Mouse (Mus musculus) c-Kit-positive CD71-positive TER-119-positive erythroid progenitor cells, embryonic 14.5 days (primary cell): ENCODE data around the gene Zfp385a.

Source experiments
- DNase-seq: peaks from one replicate; pipeline ENCODE4 v3.0.0-alpha.2; 2013; ENCODE audit warnings: low spot score

The Zfp385a gene

GRCm38 (mm10) chr15:103308056-103308875 lies 31.6 kb downstream of the Zfp385a start:
- DNase-seq: no peak

- DNase-seq: peak; percentile 95
Measured at GRCm38 (mm10) chr15:103307125-103307524, 32.8 kb downstream of the Zfp385a start.

- DNase-seq: no peak
Measured at GRCm38 (mm10) chr15:103305792-103306645, 33.9 kb downstream of the Zfp385a start.

GRCm38 (mm10) chr15:103305070-103305678 lies 34.7 kb downstream of the Zfp385a start:
- DNase-seq: peak; percentile 77

GRCm38 (mm10) chr15:103304616-103304969 lies 35.3 kb downstream of the Zfp385a start:
- no peak for DNase-seq

- DNase-seq: no peak
Measured at GRCm38 (mm10) chr15:103303916-103304615, 35.8 kb downstream of the Zfp385a start.

- no peak for DNase-seq
Measured at GRCm38 (mm10) chr15:103302341-103303021, 37.4 kb downstream of the Zfp385a start.

- no peak for DNase-seq
Measured at GRCm38 (mm10) chr15:103301547-103302340, 38.1 kb downstream of the Zfp385a start.

GRCm38 (mm10) chr15:103301046-103301445 lies 38.8 kb downstream of the Zfp385a start:
- DNase-seq: no peak

- DNase-seq: no peak
Measured at GRCm38 (mm10) chr15:103300560-103300959, 39.3 kb downstream of the Zfp385a start.

GRCm38 (mm10) chr15:103300067-103300471 lies 39.8 kb downstream of the Zfp385a start:
- DNase-seq: no peak

- no peak for DNase-seq
Measured at GRCm38 (mm10) chr15:103299644-103300043, 40.2 kb downstream of the Zfp385a start.

GRCm38 (mm10) chr15:103298861-103299616 lies 40.9 kb downstream of the Zfp385a start:
- no peak for DNase-seq

GRCm38 (mm10) chr15:103298026-103298425 lies 41.9 kb downstream of the Zfp385a start:
- DNase-seq: no peak

- no peak for DNase-seq
Measured at GRCm38 (mm10) chr15:103297313-103297712, 42.6 kb downstream of the Zfp385a start.

GRCm38 (mm10) chr15:103295851-103296250 lies 44.0 kb downstream of the Zfp385a start:
- DNase-seq: no peak

GRCm38 (mm10) chr15:103294649-103295048 lies 45.2 kb downstream of the Zfp385a start:
- DNase-seq: no peak

- no peak for DNase-seq
Measured at GRCm38 (mm10) chr15:103293375-103293774, 46.5 kb downstream of the Zfp385a start.

- no peak for DNase-seq
Measured at GRCm38 (mm10) chr15:103292673-103293345, 47.1 kb downstream of the Zfp385a start.
